Mouse (Mus musculus): ENCODE results near the gene Agfg1.

Agfg1 gene

GRCm38 (mm10) chr1:82839296-82839613 is at the start of gene Agfg1:
Agfg1 (plus strand) TSS chr1:82839483.
- peak; percentile 94 for DNase-seq (ENCODE audit: low spot score)

GRCm38 (mm10) chr1:82791105-82791504 is 48.2 kb upstream of the Agfg1 start:
- no peak for DNase-seq (ENCODE audit: low spot score)

- DNase-seq (ENCODE audit: low spot score) = no peak
Measured at GRCm38 (mm10) chr1:82792238-82792637, 47.0 kb upstream of the Agfg1 start.

- DNase-seq (ENCODE audit: low spot score) = no peak
Measured at GRCm38 (mm10) chr1:82793110-82793509, 46.2 kb upstream of the Agfg1 start.

GRCm38 (mm10) chr1:82793986-82794385 is 45.3 kb upstream of the Agfg1 start:
- DNase-seq (ENCODE audit: low spot score) = no peak

GRCm38 (mm10) chr1:82795211-82795610 is 44.1 kb upstream of the Agfg1 start:
- DNase-seq (ENCODE audit: low spot score) = no peak

GRCm38 (mm10) chr1:82795702-82796443 is 43.4 kb upstream of the Agfg1 start:
- no peak for DNase-seq (ENCODE audit: low spot score)

- no peak for DNase-seq (ENCODE audit: low spot score)
Measured at GRCm38 (mm10) chr1:82797088-82797487, 42.2 kb upstream of the Agfg1 start.

GRCm38 (mm10) chr1:82798304-82798703 is 41.0 kb upstream of the Agfg1 start:
- no peak for DNase-seq (ENCODE audit: low spot score)

- DNase-seq (ENCODE audit: low spot score) = no peak
Measured at GRCm38 (mm10) chr1:82798922-82799321, 40.4 kb upstream of the Agfg1 start.

GRCm38 (mm10) chr1:82801105-82801783 is 38.0 kb upstream of the Agfg1 start:
- DNase-seq (ENCODE audit: low spot score) = no peak

GRCm38 (mm10) chr1:82803608-82804007 is 35.7 kb upstream of the Agfg1 start:
- DNase-seq (ENCODE audit: low spot score) = no peak

- DNase-seq (ENCODE audit: low spot score) = no peak
Measured at GRCm38 (mm10) chr1:82804059-82804458, 35.2 kb upstream of the Agfg1 start.

- no peak for DNase-seq (ENCODE audit: low spot score)
Measured at GRCm38 (mm10) chr1:82806391-82806790, 32.9 kb upstream of the Agfg1 start.

GRCm38 (mm10) chr1:82807206-82807605 is 32.1 kb upstream of the Agfg1 start:
- DNase-seq (ENCODE audit: low spot score) = no peak

- DNase-seq (ENCODE audit: low spot score) = no peak
Measured at GRCm38 (mm10) chr1:82808564-82808963, 30.7 kb upstream of the Agfg1 start.

- DNase-seq (ENCODE audit: low spot score) = no peak
Measured at GRCm38 (mm10) chr1:82811766-82812165, 27.5 kb upstream of the Agfg1 start.

- DNase-seq (ENCODE audit: low spot score) = no peak
Measured at GRCm38 (mm10) chr1:82815941-82816716, 23.2 kb upstream of the Agfg1 start.

- DNase-seq (ENCODE audit: low spot score) = no peak
Measured at GRCm38 (mm10) chr1:82819366-82819765, 19.9 kb upstream of the Agfg1 start.

GRCm38 (mm10) chr1:82820179-82820578 is 19.1 kb upstream of the Agfg1 start:
- DNase-seq (ENCODE audit: low spot score) = no peak

- DNase-seq (ENCODE audit: low spot score) = no peak
Measured at GRCm38 (mm10) chr1:82820626-82821186, 18.6 kb upstream of the Agfg1 start.

- no peak for DNase-seq (ENCODE audit: low spot score)
Measured at GRCm38 (mm10) chr1:82821846-82822245, 17.4 kb upstream of the Agfg1 start.

GRCm38 (mm10) chr1:82824147-82824546 is 15.1 kb upstream of the Agfg1 start:
- DNase-seq (ENCODE audit: low spot score) = no peak
